Mouse (Mus musculus) kidney, embryonic 14.5 days (tissue): ENCODE measurements around the gene Gmds. TPM values are rescaled to one million over a fixed set of nuclear protein-coding genes. Genes with fewer than 3 reads are reported as not detected.

Source experiments
- ATAC-seq: fragments of 200-750 bp; cut with Nextera tagmentation; 2 replicates; pipeline ENCODE4 v1.8.0; 2017; ENCODE audit warnings: moderate number of reproducible peaks, mild to moderate bottlenecking, moderate TSS enrichment, moderate library complexity; ENCODE audit not compliant: low FRiP score, low TSS enrichment
- H3K27ac ChIP-seq: fragments of 300-500 bp; sonication (generic); 2 replicates; pipeline ENCODE4 v1.5.1; 2014; ENCODE audit warnings: low read depth, mild to moderate bottlenecking, low read length, moderate library complexity, mixed read lengths
- H3K27me3 ChIP-seq: fragments of 300-500 bp; sonication (generic); 2 replicates; pipeline ENCODE4 v1.6.1; 2014; ENCODE audit warnings: mild to moderate bottlenecking, low read length; ENCODE audit not compliant: control insufficient read depth, insufficient read depth
- H3K36me3 ChIP-seq: fragments of 300-500 bp; sonication (generic); 2 replicates; pipeline ENCODE4 v1.6.1; 2014; ENCODE audit warnings: low read length, mixed read lengths; ENCODE audit not compliant: control insufficient read depth, insufficient read depth
- H3K4me1 ChIP-seq: fragments of 300-500 bp; sonication (generic); 2 replicates; pipeline ENCODE4 v1.6.1; 2014; ENCODE audit warnings: low read length, mixed read lengths; ENCODE audit not compliant: control insufficient read depth, insufficient read depth
- H3K4me2 ChIP-seq: fragments of 300-500 bp; sonication (generic); replicated peaks from 2 replicates; pipeline ENCODE4 v1.6.1; 2014; ENCODE audit warnings: low read depth, mild to moderate bottlenecking, low read length
- H3K4me3 ChIP-seq: fragments of 300-500 bp; sonication (generic); 2 replicates; pipeline ENCODE4 v1.5.1; 2014; ENCODE audit warnings: mild to moderate bottlenecking, low read length
- H3K9ac ChIP-seq: fragments of 300-500 bp; sonication (generic); 2 replicates; pipeline ENCODE4 v1.6.1; 2014; ENCODE audit warnings: low read depth, mild to moderate bottlenecking, low read length, moderate library complexity
- H3K9me3 ChIP-seq: fragments of 300-500 bp; sonication (generic); 2 replicates; pipeline ENCODE4 v1.6.1; 2016; ENCODE audit warnings: low read length; ENCODE audit not compliant: control insufficient read depth
- WGBS: fragments of 180-500 bp; shearing (Covaris S2); extraction: QIAGEN DNeasy Blood & Tissue Kit; methylation state at CpG from one replicate; pipeline ENCODE4 v1.1.7; 2014; 5-methylcytosine and 5-hydroxymethylcytosine counted together
- polyA plus RNA-seq: library from polyadenylated mRNA; unstranded; fragments of >200 nt; fragmentation: Nextera tagmentation; extraction: Ambion mirVana; gene quantifications from 2 replicates; pipeline ENCODE4 v1.2.1, GENCODE M21; 2014

The Gmds gene
- polyA plus RNA-seq, 1 experiment from 2014 or later = 38.6 TPM

DNA sequence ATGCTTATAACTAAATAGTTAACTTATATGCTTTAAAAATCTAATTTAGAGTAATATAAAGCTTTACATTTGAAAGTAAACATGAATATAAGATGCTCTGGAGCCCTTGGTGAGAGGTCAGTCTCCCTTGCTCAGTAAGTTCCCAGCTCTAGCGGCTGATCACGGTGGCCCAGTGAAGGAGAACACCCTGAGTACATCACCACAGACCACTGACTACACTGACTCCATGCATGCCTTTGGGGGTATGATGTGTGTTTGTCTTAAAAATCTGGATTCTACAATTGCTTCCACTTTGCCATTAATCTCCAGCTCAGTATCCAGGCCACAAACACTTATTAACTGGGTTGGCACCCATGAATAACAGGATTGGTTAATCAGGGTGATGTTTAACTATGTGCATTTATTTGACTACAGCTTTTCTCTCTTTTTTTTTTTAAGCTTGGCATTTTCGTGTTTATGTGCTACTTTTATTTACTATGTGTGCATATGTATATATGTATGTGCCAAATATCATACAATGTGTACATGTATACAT is 393.8 kb downstream of the Gmds start:
- Histone ChIP-seq H3K4me2 (no peak overlapping the region), H3K27me3 (no peaks in the 10 kb centered on the region), H3K4me1 (peaks cover 4% of the 10 kb centered on the region; the same call in 1 of the 2 replicates), H3K27ac (no peak overlapping the region), H3K9me3 (no peaks in the 10 kb centered on the region), H3K9ac (no peak overlapping the region), H3K36me3 (no peaks in the 10 kb centered on the region), H3K4me3 (no peak overlapping the region)
- ATAC-seq = 0 out of 2 replicates have a peak, but pooled peaks have one; percentile 56
- WGBS = 58% methylated on average over 3 of the region's 3 CpGs

- WGBS = 27% methylated on average over 7 of the region's 7 CpGs
- ATAC-seq = peak; percentile 92
Observed at GRCm38 (mm10) chr13:31943482-31944275, 394.9 kb downstream of the Gmds start.

GRCm38 (mm10) chr13:31929299-31929698 is 409.2 kb downstream of the Gmds start:
- Histone ChIP-seq H3K4me3 (no peak overlapping the region), H3K27me3 (no peaks in the 10 kb centered on the region), H3K9me3 (no peaks in the 10 kb centered on the region), H3K9ac (no peak overlapping the region), H3K4me2 (no peak overlapping the region), H3K36me3 (no peaks in the 10 kb centered on the region), H3K4me1 (no peaks in the 10 kb centered on the region), H3K27ac (no peak overlapping the region)
- WGBS = 81% methylated on average over 1 of the region's 1 CpGs
- ATAC-seq = no peak

More at GRCm38 (mm10) chr13:31943482-31944275, 394.9 kb downstream of the Gmds start:
- no peaks in the 10 kb centered on the region for H3K27me3 ChIP-seq
- no peak overlapping the region for H3K9ac ChIP-seq
- H3K9me3 ChIP-seq = no peaks in the 10 kb centered on the region
- H3K4me1 ChIP-seq = peaks cover 4% of the 10 kb centered on the region; the same call in 1 of the 2 replicates
- H3K4me2 ChIP-seq = no peak overlapping the region
- H3K27ac ChIP-seq = peak overlapping the region; percentile 59; the same call in 1 of the 2 replicates
- no peaks in the 10 kb centered on the region for H3K36me3 ChIP-seq
- H3K4me3 ChIP-seq = no peak overlapping the region

DNA sequence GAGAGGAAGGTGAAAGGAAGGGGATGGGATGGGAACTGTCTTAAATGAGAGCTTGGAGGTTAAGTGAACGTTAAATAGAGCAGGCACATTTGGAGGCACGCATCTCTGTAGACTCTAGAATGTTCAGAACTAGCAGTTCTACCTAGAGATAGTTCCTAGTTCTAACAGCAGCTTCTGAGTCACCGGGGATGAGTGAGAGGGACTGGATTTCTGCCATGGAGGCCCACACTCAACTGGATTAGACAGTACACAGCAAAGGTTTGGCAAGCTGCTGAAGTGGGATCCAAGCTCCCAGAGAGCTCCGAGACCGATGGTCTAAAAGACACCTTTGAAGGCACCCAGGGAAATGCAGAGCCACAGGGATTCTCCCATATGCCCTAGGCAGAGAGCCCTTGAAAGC is 411.9 kb downstream of the Gmds start:
- Histone ChIP-seq H3K9ac (no peak overlapping the region), H3K9me3 (no peaks in the 10 kb centered on the region), H3K27me3 (no peaks in the 10 kb centered on the region), H3K4me2 (no peak overlapping the region), H3K4me3 (no peak overlapping the region), H3K36me3 (no peaks in the 10 kb centered on the region), H3K4me1 (no peaks in the 10 kb centered on the region), H3K27ac (no peak overlapping the region)
- WGBS = 79% methylated on average over 5 of the region's 5 CpGs
- ATAC-seq = no peak

GRCm38 (mm10) chr13:31924506-31924905 is 414.0 kb downstream of the Gmds start:
- 71% methylated on average over 4 of the region's 4 CpGs for WGBS
- H3K27me3 ChIP-seq = no peaks in the 10 kb centered on the region
- ATAC-seq = no peak

DNA sequence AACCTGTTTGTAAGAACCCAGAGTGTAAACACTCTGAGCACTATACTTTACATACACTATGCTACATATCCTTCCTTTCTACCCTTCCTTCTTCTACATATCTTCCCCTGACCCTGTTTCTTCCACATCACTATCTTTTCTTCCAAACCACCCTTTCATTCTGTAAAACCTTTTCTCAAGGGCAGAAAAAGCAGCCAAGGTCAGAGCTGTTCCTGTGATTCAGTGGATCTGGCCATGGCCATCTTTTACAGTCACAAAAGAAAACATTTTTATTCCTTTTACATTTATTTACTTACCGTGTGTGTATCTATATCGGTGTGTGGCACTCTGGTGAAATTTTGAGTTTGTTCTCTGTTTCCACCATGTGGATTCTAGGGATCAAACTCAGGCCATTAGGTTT is 418.8 kb downstream of the Gmds start:
- Histone ChIP-seq H3K9ac (no peak overlapping the region), H3K36me3 (no peaks in the 10 kb centered on the region), H3K9me3 (no peaks in the 10 kb centered on the region), H3K27me3 (no peaks in the 10 kb centered on the region), H3K4me1 (no peaks in the 10 kb centered on the region), H3K27ac (no peak overlapping the region), H3K4me3 (no peak overlapping the region), H3K4me2 (no peak overlapping the region)
- 79% methylated on average over 2 of the region's 2 CpGs for WGBS
- ATAC-seq = no peak

More at GRCm38 (mm10) chr13:31924506-31924905, 414.0 kb downstream of the Gmds start:
- Histone ChIP-seq H3K36me3 (no peaks in the 10 kb centered on the region), H3K9me3 (no peaks in the 10 kb centered on the region), H3K27ac (no peak overlapping the region), H3K9ac (no peak overlapping the region), H3K4me2 (no peak overlapping the region), H3K4me3 (no peak overlapping the region), H3K4me1 (no peaks in the 10 kb centered on the region)

GRCm38 (mm10) chr13:31917387-31917786 is 421.2 kb downstream of the Gmds start:
- no peak for ATAC-seq
- WGBS = 65% methylated on average over 5 of the region's 5 CpGs
- H3K36me3 ChIP-seq = no peaks in the 10 kb centered on the region

GRCm38 (mm10) chr13:31915748-31916147 is 422.8 kb downstream of the Gmds start:
- Histone ChIP-seq H3K36me3 (no peaks in the 10 kb centered on the region), H3K4me1 (peaks cover 9% of the 10 kb centered on the region), H3K4me3 (no peak overlapping the region), H3K27me3 (no peaks in the 10 kb centered on the region), H3K27ac (no peak overlapping the region), H3K9me3 (no peaks in the 10 kb centered on the region), H3K4me2 (no peak overlapping the region), H3K9ac (no peak overlapping the region)
- no peak; the same call in 1 of the 2 replicates for ATAC-seq
- WGBS = 65% methylated on average over 6 of the region's 6 CpGs

More at GRCm38 (mm10) chr13:31917387-31917786, 421.2 kb downstream of the Gmds start:
- Histone ChIP-seq H3K9ac (no peak overlapping the region), H3K27ac (no peak overlapping the region), H3K4me2 (no peak overlapping the region), H3K4me1 (no peaks in the 10 kb centered on the region), H3K27me3 (no peaks in the 10 kb centered on the region), H3K4me3 (no peak overlapping the region), H3K9me3 (no peaks in the 10 kb centered on the region)

GRCm38 (mm10) chr13:31914901-31915587 is 423.5 kb downstream of the Gmds start:
- WGBS = 54% methylated on average over 4 of the region's 4 CpGs
- no peak overlapping the region for H3K4me3 ChIP-seq
- H3K36me3 ChIP-seq = no peaks in the 10 kb centered on the region
- H3K9ac ChIP-seq = no peak overlapping the region
- H3K27me3 ChIP-seq = no peaks in the 10 kb centered on the region
- peaks cover 9% of the 10 kb centered on the region for H3K4me1 ChIP-seq
- H3K4me2 ChIP-seq = no peak overlapping the region
- no peaks in the 10 kb centered on the region for H3K9me3 ChIP-seq
- no peak for ATAC-seq
- no peak overlapping the region for H3K27ac ChIP-seq
